Mouse (Mus musculus): Measurements from ENCODE around the gene Crhbp.

GRCm38 (mm10) chr13:95382418-95382817 is 62.3 kb downstream of the Crhbp start:
- TF ChIP-seq CTCF (conservative IDR thresholded peaks at IDR 0.05; ENCODE audit: insufficient read depth, insufficient read length, low read depth, low read length) (no peak), POLR2A (IDR thresholded peaks at IDR 0.05; ENCODE audit: low read depth, low read length) (no peak)

All from kidney, adult 2 months (tissue).